Mouse (Mus musculus) cerebellum, adult 2 months (tissue): ENCODE data around the gene Gm43518.

Source experiments
- CTCF ChIP-seq: fragments of 200-500 bp; IDR thresholded peaks from 2 replicates; pipeline ENCODE4 v1.5.1; 2011; ENCODE audit warnings: low read depth, mild to moderate bottlenecking, control low read depth, low read length, moderate library complexity, borderline replicate concordance; ENCODE audit not compliant: insufficient read depth
- POLR2A ChIP-seq: fragments of 200-500 bp; IDR thresholded peaks from 2 replicates; pipeline ENCODE4 v1.6.1; 2011; ENCODE audit warnings: low read length, control low read depth, borderline replicate concordance; ENCODE audit not compliant: insufficient read depth

DNA sequence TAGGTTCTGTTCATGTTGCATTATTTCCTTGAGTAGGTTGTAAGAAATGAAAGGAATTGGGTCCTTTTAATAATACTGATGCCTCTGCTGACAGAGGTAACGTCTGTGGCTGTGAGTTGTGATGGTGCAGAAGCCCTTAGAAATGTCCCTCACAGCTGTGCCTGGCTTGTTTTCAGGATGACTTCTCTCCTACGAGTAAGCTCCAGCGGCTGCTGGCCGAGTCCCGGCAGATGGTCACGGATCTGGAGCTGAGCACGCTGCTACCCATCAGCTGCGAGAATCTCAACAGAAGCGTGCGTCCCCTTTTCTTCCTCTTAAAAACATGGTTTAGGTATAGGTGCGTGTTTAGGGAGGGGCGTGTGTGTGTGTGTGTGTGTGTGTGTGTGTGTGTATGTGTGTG lies 33.8 kb downstream of the Gm43518 start:
- TF ChIP-seq CTCF (no peak), POLR2A (no peak)
